Mouse (Mus musculus): ENCODE measurements around the gene Gm9945. TPM values are rescaled to one million over a fixed set of nuclear protein-coding genes. Genes with fewer than 3 reads are reported as not detected.

Gene Gm9945
- total and polyA plus RNA-seq, 3 experiments = not detected

DNA sequence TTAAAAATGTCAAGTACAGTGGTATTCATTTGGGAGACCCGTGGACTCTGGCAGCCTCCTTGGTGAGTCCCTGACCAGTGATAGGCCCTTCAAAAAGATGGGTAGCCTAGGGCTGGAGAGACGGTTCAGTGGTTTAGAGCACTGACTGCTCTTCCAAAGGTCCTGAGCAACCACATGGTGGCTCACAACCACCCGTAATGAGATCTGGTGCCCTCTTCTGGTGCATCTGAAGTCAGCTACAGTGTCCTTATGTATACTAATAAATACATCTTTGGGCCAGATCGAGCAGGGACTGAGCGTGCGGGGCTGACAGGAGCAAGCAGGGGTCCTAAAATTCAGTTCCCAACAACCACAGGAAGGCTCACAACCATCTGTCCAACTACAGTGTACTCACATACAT lies 36.1 kb upstream of the Gm9945 start:
- Histone ChIP-seq H3K27me3 (replicated peaks) (no peaks in the 10 kb centered on the region), H3K9me3 (replicated peaks; ENCODE audit: low read length) (no peaks in the 10 kb centered on the region), H3K36me3 (replicated peaks in 1 of 2; ENCODE audit: control insufficient read depth in 1 of 2, insufficient read depth in 1 of 2, low read length in 1 of 2) (no peaks in the 10 kb centered on the region), H3K79me2 (replicated peaks; ENCODE audit: control insufficient read depth, extremely low read depth, insufficient read depth, poor library complexity, severe bottlenecking) (no peaks in the 10 kb centered on the region), H3K27ac (ENCODE audit: insufficient read depth, low read depth) (no peak overlapping the region), H3K4me3 (replicated peaks in 1 of 3; ENCODE audit: low read depth in 2 of 3, low read length in 2 of 3, poor library complexity in 1 of 3) (no peak overlapping the region), H3K9ac (ENCODE audit: insufficient read depth, low read depth) (no peak overlapping the region), H3K4me1 (ENCODE audit: control insufficient read depth in 1 of 2, insufficient read depth in 2 of 2) (0 out of 4 replicates have a peak, but pooled peaks cover 0 to 2% of the 10 kb centered on the region in 2 experiments), H3K4me2 (ENCODE audit: insufficient read depth, low read depth, poor library complexity, severe bottlenecking) (no peak overlapping the region; the same call in 1 of the 2 replicates)
- in situ Hi-C loops (cut with MboI; ENCODE audit: low pct_ligation_motif_present, low pct_unique_long_range_greater_than_20kb, low sequenced_read_pairs) = no loop called here
- dilution Hi-C loops (cut with MboI; ENCODE audit: extremely low pct_ligation_motif_present, extremely low pct_unique_long_range_greater_than_20kb, low sequenced_read_pairs) = no loop called here
- peak; percentile 38 for DNase-seq (ENCODE audit: extremely low read depth)
- TF ChIP-seq SMC3 (IDR thresholded peaks at IDR 0.05; ENCODE audit: low read depth, low read length) (peak; percentile 58), MAX (IDR thresholded peaks at IDR 0.05; ENCODE audit: low read length) (peak; percentile 70; the same call in 1 of the 2 replicates), MXI1 (IDR thresholded peaks at IDR 0.05; ENCODE audit: low read depth, low read length) (no peak), MYC (IDR thresholded peaks at IDR 0.05; ENCODE audit: low read depth, low read length) (peak; percentile 93), RAD21 (IDR thresholded peaks at IDR 0.05; ENCODE audit: low read depth, low read length) (peak; percentile 47), CTCF (conservative IDR thresholded peaks at IDR 0.05 in 1 of 2, IDR thresholded peaks at IDR 0.05 in 1 of 2; ENCODE audit: low read depth in 2 of 2, low read length in 2 of 2) (peak in 1 of 2 experiments; percentile 94; a peak in 2 of 4 replicates), CHD1 (IDR thresholded peaks at IDR 0.05; ENCODE audit: low read depth, low read length) (no peak), POLR2A (IDR thresholded peaks at IDR 0.05; ENCODE audit: low read depth, low read length) (0 out of 2 replicates have a peak, but pooled peaks have one; percentile 21)

DNA sequence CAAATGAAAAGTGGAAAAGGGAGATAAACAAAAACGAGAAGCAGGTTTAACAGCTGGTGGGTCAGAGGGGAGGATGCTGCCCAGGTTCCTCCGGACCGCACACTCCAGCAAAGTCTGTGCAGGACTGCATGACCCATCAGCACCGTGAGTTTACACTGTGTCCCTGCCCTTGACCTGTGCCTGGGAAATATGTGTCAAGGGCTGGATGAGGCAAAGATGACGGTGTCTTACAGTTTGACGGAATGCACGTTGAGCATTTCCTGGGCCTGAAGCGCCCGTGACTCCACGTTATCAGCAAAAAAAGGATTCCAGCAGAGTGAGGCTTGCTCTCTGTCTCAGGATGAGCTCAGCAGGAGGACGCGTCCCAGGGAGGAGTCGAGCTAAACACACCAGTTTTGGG lies 34.4 kb upstream of the Gm9945 start:
- Histone ChIP-seq H3K27me3 (replicated peaks) (no peaks in the 10 kb centered on the region), H3K4me3 (replicated peaks in 1 of 3; ENCODE audit: low read depth in 2 of 3, low read length in 2 of 3, poor library complexity in 1 of 3) (no peak overlapping the region), H3K36me3 (replicated peaks in 1 of 2; ENCODE audit: control insufficient read depth in 1 of 2, insufficient read depth in 1 of 2, low read length in 1 of 2) (no peaks in the 10 kb centered on the region), H3K4me2 (ENCODE audit: insufficient read depth, low read depth, poor library complexity, severe bottlenecking) (no peak overlapping the region), H3K9me3 (replicated peaks; ENCODE audit: low read length) (no peaks in the 10 kb centered on the region), H3K4me1 (ENCODE audit: control insufficient read depth in 1 of 2, insufficient read depth in 2 of 2) (0 out of 4 replicates have a peak, but pooled peaks cover 0 to 2% of the 10 kb centered on the region in 2 experiments), H3K79me2 (replicated peaks; ENCODE audit: control insufficient read depth, extremely low read depth, insufficient read depth, poor library complexity, severe bottlenecking) (no peaks in the 10 kb centered on the region), H3K9ac (ENCODE audit: insufficient read depth, low read depth) (no peak overlapping the region), H3K27ac (ENCODE audit: insufficient read depth, low read depth) (no peak overlapping the region)
- DNase-seq (ENCODE audit: extremely low read depth) = no peak
- in situ Hi-C loops (cut with MboI; ENCODE audit: low pct_ligation_motif_present, low pct_unique_long_range_greater_than_20kb, low sequenced_read_pairs) (no loop called here), dilution Hi-C loops (cut with MboI; ENCODE audit: extremely low pct_ligation_motif_present, extremely low pct_unique_long_range_greater_than_20kb, low sequenced_read_pairs) (no loop called here)
- TF ChIP-seq CHD1 (IDR thresholded peaks at IDR 0.05; ENCODE audit: low read depth, low read length) (no peak), ZKSCAN1 (IDR thresholded peaks at IDR 0.05; ENCODE audit: borderline replicate concordance, low read depth, low read length) (no peak), SIN3A (IDR thresholded peaks at IDR 0.05; ENCODE audit: low read length) (no peak), NELFE (IDR thresholded peaks at IDR 0.05; ENCODE audit: low read depth, low read length) (no peak), MXI1 (IDR thresholded peaks at IDR 0.05; ENCODE audit: low read depth, low read length) (no peak), USF2 (conservative IDR thresholded peaks at IDR 0.05; ENCODE audit: low read depth, low read length) (no peak), KAT2A (IDR thresholded peaks at IDR 0.05; ENCODE audit: insufficient replicate concordance, low read length) (no peak), MAZ (IDR thresholded peaks at IDR 0.05; ENCODE audit: low read depth, low read length) (no peak), CHD2 (IDR thresholded peaks at IDR 0.05; ENCODE audit: low read length) (no peak), JUND (conservative IDR thresholded peaks at IDR 0.05; ENCODE audit: low read depth, low read length) (no peak), MAFK (IDR thresholded peaks at IDR 0.05; ENCODE audit: insufficient replicate concordance, low read length) (no peak), ZC3H11A (IDR thresholded peaks at IDR 0.05; ENCODE audit: low read depth, low read length) (no peak), ZMIZ1 (IDR thresholded peaks at IDR 0.05; ENCODE audit: low read depth, low read length) (no peak), JUN (IDR thresholded peaks at IDR 0.05; ENCODE audit: insufficient read depth, low read depth, low read length) (no peak), ZNF384 (IDR thresholded peaks at IDR 0.05; ENCODE audit: low read depth, low read length) (no peak), MYC (IDR thresholded peaks at IDR 0.05; ENCODE audit: low read depth, low read length) (no peak), BHLHE40 (IDR thresholded peaks at IDR 0.05; ENCODE audit: low read depth, low read length) (no peak), SMC3 (IDR thresholded peaks at IDR 0.05; ENCODE audit: low read depth, low read length) (no peak), IRF4 (IDR thresholded peaks at IDR 0.05; ENCODE audit: low read depth, low read length) (no peak), TBP (conservative IDR thresholded peaks at IDR 0.05; ENCODE audit: low read depth, low read length) (no peak)

All from CH12.LX (cell line).